Mouse (Mus musculus) stomach, embryonic 16.5 days (tissue): ENCODE measurements around the gene Slc40a1. TPM values are rescaled to one million over a fixed set of nuclear protein-coding genes. Genes with fewer than 3 reads are reported as not detected.

Experiments used
- ATAC-seq: fragments of 200-750 bp; cut with Nextera tagmentation; 2 replicates; pipeline ENCODE4 v1.8.0; 2017; ENCODE audit warnings: moderate number of reproducible peaks, moderate TSS enrichment; ENCODE audit not compliant: insufficient read depth, low FRiP score
- H3K27ac ChIP-seq: fragments of 300-500 bp; sonication (generic); 2 replicates; pipeline ENCODE4 v1.5.1; 2014; ENCODE audit warnings: low read length
- H3K27me3 ChIP-seq: fragments of 300-500 bp; sonication (generic); 2 replicates; pipeline ENCODE4 v1.6.1; 2014; ENCODE audit warnings: low read length, control low read depth, mixed read lengths; ENCODE audit not compliant: control insufficient read depth, insufficient read depth
- H3K36me3 ChIP-seq: fragments of 300-500 bp; sonication (generic); 2 replicates; pipeline ENCODE4 v1.6.1; 2014; ENCODE audit warnings: low read length; ENCODE audit not compliant: control insufficient read depth, insufficient read depth
- H3K4me1 ChIP-seq: fragments of 300-500 bp; sonication (generic); 2 replicates; pipeline ENCODE4 v1.6.1; 2014; ENCODE audit warnings: low read length, control low read depth, mixed read lengths; ENCODE audit not compliant: control insufficient read depth, insufficient read depth
- H3K4me2 ChIP-seq: fragments of 300-500 bp; sonication (generic); 2 replicates; pipeline ENCODE4 v1.6.1; 2014; ENCODE audit warnings: low read depth, low read length, mixed read lengths
- H3K4me3 ChIP-seq: fragments of 300-500 bp; sonication (generic); replicated peaks from 2 replicates; pipeline ENCODE4 v1.5.1; 2014; ENCODE audit warnings: mild to moderate bottlenecking, low read length
- H3K9ac ChIP-seq: fragments of 300-500 bp; sonication (generic); 2 replicates; pipeline ENCODE4 v1.6.1; 2014; ENCODE audit warnings: low read length
- H3K9me3 ChIP-seq: fragments of 300-500 bp; sonication (generic); replicated peaks from 2 replicates; pipeline ENCODE4 v1.6.1; 2016; ENCODE audit warnings: low read length, control low read depth; ENCODE audit not compliant: control insufficient read depth
- WGBS: fragments of 180-500 bp; shearing (Covaris S2); extraction: QIAGEN DNeasy Blood & Tissue Kit; methylation state at CpG from one replicate; pipeline ENCODE4 v1.1.7; 2014; 5-methylcytosine and 5-hydroxymethylcytosine counted together
- polyA plus RNA-seq: library from polyadenylated mRNA; unstranded; fragments of >200 nt; fragmentation: Nextera tagmentation; extraction: Ambion mirVana; gene quantifications from 2 replicates; pipeline ENCODE4 v1.2.1, GENCODE M21; 2015

The Slc40a1 gene
- polyA plus RNA-seq, 1 experiment from 2014 or later, result 142 TPM

DNA sequence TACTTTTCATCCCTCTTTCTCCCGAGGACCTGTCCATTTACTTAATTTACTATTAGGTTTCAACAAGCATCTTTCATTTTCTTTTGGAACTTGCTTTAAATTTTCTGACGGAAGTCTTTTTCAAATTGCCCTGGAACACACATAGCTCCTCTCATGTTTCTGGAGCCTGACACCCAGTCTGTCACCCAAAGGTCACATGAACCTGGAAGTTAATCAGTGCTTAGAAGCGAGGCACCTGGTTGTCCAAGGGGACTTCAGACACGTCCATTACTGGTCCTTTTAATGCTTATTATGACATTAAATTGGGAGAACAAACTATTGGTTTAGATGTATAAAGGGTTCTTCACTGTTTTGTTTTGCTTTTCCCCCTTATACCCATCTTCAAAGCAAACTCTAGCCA is 3.0 kb downstream of the Slc40a1 start:
- Histone ChIP-seq H3K4me1 (peaks cover 13% of the 10 kb centered on the region), H3K9ac (no peak overlapping the region), H3K27me3 (no peaks in the 10 kb centered on the region), H3K36me3 (peaks cover 5% of the 10 kb centered on the region; the same call in 1 of the 2 replicates), H3K27ac (no peak overlapping the region), H3K9me3 (no peaks in the 10 kb centered on the region), H3K4me3 (peak overlapping the region; percentile 68), H3K4me2 (peak overlapping the region; percentile 22; the same call in 1 of the 2 replicates)
- WGBS, result 62% methylated on average over 4 of the region's 4 CpGs
- ATAC-seq, result no peak

DNA sequence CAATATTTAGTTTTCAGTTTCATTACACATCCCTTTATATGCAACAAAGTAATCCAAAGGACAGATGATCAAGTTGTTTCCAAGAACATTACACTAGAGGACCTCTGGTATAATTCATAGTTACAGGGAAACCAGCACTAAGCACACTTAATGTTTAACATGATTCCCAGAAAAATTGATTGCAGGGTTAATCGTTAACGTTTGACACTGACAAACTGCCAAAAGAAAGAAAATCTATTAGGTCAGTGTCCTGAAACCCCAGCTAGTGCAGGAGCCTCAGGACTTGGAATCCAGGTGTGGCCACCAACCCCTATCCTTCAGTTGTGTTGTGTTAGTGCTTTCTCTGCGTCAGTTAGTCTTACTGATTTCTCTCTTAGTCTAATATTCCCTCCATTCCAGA is 5.6 kb downstream of the Slc40a1 start:
- Histone ChIP-seq H3K9ac (no peak overlapping the region), H3K9me3 (no peaks in the 10 kb centered on the region), H3K36me3 (peaks cover 5% of the 10 kb centered on the region; the same call in 1 of the 2 replicates), H3K27me3 (no peaks in the 10 kb centered on the region), H3K4me1 (peaks cover 6% of the 10 kb centered on the region; the same call in 1 of the 2 replicates), H3K4me2 (no peak overlapping the region), H3K4me3 (no peak overlapping the region), H3K27ac (no peak overlapping the region)
- ATAC-seq, result no peak
- 47% methylated on average over 3 of the region's 3 CpGs for WGBS

DNA sequence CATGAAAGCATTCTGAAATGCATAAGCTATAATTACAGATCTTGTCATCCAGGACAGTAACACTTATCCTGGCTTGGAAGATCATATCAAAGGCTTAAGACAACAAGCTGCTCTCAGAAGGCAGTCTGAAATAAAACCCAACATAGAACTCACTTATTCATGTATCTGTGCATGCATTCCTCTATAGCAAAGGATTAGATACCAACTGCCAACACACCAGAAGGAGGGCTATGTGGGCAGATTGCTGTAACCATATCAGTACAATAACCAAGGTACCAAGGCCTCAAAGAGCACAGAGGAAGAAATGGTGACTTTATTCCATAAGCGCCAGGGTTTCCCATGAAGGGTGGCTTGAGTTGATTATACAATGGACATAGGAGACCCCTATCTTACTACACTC is 6.6 kb downstream of the Slc40a1 start:
- no peak for ATAC-seq
- no peaks in the 10 kb centered on the region for H3K27me3 ChIP-seq

DNA sequence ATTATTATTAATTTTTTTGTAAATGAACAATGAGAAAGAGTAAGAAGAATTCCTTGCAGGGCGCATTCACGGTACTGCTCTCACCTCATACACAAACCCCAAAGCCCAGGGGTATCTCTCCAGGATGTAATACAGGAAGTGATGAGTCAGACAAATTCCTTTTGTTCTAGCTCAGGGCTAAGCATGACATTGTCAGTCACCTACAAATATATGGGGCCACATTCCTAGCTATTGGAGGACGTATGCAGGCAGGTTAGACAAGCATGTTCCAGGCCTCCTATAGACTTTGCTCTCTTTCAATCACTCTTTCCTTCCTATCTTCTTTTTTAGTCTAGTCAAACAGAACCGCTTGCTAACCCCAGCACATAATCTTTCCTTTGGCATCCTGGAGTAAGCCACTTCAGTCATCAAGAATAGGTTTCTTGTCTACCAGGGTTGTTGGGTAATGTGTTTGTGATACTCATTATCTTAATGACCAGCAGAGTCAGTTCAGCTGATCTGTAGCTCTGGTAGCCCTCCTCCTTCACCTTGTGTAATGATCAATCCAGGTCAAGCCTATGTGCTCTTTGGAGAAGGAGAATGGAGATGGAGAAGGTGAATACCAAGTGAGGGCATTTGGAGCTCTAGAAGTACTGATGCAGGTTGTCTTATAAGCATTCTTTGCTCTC is 9.1 kb downstream of the Slc40a1 start:
- H3K27ac ChIP-seq, result no peak overlapping the region
- H3K9me3 ChIP-seq, result no peaks in the 10 kb centered on the region
- 72% methylated on average over 4 of the region's 4 CpGs for WGBS
- no peak overlapping the region for H3K4me2 ChIP-seq
- ATAC-seq, result no peak
- H3K4me3 ChIP-seq, result no peak overlapping the region
- no peaks in the 10 kb centered on the region for H3K27me3 ChIP-seq
- no peak overlapping the region for H3K9ac ChIP-seq
- H3K4me1 ChIP-seq, result peaks cover 3% of the 10 kb centered on the region; the same call in 1 of the 2 replicates
- peaks cover 5% of the 10 kb centered on the region; the same call in 1 of the 2 replicates for H3K36me3 ChIP-seq

More for the DNA sequence above, 6.6 kb downstream of the Slc40a1 start:
- H3K4me1 ChIP-seq, result peaks cover 6% of the 10 kb centered on the region; the same call in 1 of the 2 replicates
- H3K27ac ChIP-seq, result no peak overlapping the region
- 95% methylated on average over 1 of the region's 1 CpGs for WGBS
- no peaks in the 10 kb centered on the region for H3K9me3 ChIP-seq
- no peak overlapping the region for H3K4me2 ChIP-seq
- no peak overlapping the region for H3K9ac ChIP-seq
- no peak overlapping the region for H3K4me3 ChIP-seq
- H3K36me3 ChIP-seq, result peaks cover 5% of the 10 kb centered on the region; the same call in 1 of the 2 replicates

DNA sequence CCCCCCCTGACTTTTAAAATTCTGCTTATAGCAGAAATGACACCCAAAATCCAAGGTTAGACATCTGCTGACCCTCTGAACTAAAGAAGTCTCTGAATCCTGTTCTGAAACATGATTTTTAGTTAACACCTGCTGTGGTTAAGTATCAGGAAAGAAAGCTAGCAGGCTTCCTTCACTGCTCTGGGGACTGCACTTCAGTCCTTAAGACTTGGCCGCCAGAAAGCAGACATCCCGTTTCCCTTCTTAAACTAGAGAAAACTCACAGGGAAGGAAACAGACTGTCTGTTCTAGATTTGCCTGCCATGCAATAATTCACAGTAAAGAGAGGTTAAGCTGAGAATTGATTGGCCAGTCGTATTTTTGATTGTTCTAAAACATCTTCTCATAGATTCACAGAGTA is 10.1 kb downstream of the Slc40a1 start:
- Histone ChIP-seq H3K9me3 (no peaks in the 10 kb centered on the region), H3K9ac (no peak overlapping the region), H3K27ac (no peak overlapping the region), H3K4me1 (peaks cover 3% of the 10 kb centered on the region; the same call in 1 of the 2 replicates), H3K27me3 (no peaks in the 10 kb centered on the region), H3K4me2 (no peak overlapping the region), H3K36me3 (peaks cover 5% of the 10 kb centered on the region; the same call in 1 of the 2 replicates), H3K4me3 (no peak overlapping the region)
- ATAC-seq, result no peak
- 69% methylated on average over 3 of the region's 3 CpGs for WGBS

DNA sequence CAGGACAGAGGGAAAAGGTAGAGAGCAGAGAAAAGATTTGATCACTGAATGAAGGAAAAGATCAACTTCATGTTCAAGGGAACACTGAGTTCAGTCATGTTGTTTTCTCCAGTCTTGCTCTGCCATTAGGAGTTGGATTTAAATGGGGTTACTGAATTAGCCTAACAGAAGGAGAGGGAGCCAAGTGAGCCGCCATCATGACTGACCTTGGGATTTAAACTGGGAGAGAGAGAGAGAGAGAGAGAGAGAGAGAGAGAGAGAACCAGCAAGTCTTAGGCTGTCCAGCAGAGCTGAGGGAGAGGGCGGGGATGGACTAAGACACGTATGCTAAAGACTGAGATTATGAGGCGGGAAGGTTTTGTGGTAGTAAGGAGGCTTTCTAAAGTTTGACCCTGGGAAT is 12.1 kb downstream of the Slc40a1 start:
- no peak overlapping the region for H3K27ac ChIP-seq
- ATAC-seq, result no peak
- peaks cover 5% of the 10 kb centered on the region; the same call in 1 of the 2 replicates for H3K36me3 ChIP-seq
- H3K9ac ChIP-seq, result no peak overlapping the region
- no peak overlapping the region for H3K4me3 ChIP-seq
- no peak overlapping the region for H3K4me2 ChIP-seq
- no peaks in the 10 kb centered on the region for H3K9me3 ChIP-seq
- 91% methylated on average over 4 of the region's 4 CpGs for WGBS
- no peaks in the 10 kb centered on the region for H3K27me3 ChIP-seq
- H3K4me1 ChIP-seq, result no peaks in the 10 kb centered on the region

DNA sequence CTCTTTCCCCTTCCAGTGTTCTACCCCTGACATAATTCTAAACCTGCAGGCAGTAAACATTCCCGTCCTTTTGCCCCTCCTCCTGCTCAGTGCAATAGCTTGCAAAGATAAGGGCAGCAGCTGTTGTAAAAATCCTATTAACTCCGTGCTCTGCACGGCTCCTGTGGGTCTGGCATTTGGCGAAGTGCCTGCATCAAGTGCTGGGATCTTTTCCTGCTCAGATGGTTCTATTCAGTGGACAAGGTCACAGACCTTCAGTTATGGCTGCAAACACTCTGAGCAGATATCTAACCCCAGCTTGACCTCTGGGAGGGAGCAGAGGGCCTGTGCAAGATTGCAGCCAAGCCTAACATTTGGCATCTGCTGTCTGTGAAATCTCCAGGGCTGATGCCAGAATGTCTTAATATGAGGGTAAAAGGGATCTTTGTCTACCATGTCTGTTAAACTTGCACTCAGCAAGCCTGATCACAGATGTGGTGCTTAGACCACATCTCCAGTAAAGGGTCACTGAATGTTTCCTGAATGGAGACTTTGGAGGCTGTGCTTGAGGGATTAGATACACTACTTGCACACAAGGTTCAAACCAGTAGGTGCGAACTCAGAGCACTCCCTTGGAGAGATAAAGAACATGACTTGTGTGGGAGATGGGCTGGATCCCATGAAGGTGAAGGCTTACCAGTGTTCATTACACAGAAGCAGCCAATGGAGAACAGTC is 21.1 kb downstream of the Slc40a1 start:
- no peak overlapping the region for H3K4me3 ChIP-seq
- no peak overlapping the region for H3K9ac ChIP-seq

DNA sequence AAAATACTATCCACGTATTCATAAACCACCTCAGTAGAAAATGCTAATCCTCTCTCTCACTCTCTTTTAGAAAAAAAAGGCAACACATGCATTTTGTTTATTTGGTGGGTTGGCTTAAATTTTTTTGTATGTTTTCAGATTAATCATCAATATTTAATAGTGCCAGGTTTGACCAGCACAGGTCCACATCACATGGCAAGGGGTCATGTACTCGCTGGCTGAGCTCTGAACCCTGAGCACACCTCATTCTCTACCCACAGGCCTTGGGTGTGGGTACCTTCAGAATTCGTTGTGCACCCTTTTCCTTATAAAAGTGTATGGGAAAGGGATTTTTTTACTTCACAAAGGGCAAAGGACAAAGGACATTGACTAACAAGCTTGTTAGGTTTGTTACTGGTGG is 22.2 kb downstream of the Slc40a1 start:
- WGBS, result 77% methylated on average over 3 of the region's 3 CpGs
- Histone ChIP-seq H3K4me2 (no peak overlapping the region), H3K36me3 (no peaks in the 10 kb centered on the region), H3K9me3 (no peaks in the 10 kb centered on the region), H3K27ac (no peak overlapping the region), H3K4me1 (peaks cover 7% of the 10 kb centered on the region), H3K9ac (no peak overlapping the region), H3K4me3 (no peak overlapping the region), H3K27me3 (no peaks in the 10 kb centered on the region)
- ATAC-seq, result no peak

More for the DNA sequence above, 21.1 kb downstream of the Slc40a1 start:
- H3K4me1 ChIP-seq, result peaks cover 7% of the 10 kb centered on the region
- 14% methylated on average over 5 of the region's 5 CpGs for WGBS
- no peaks in the 10 kb centered on the region for H3K36me3 ChIP-seq
- peak overlapping the region; percentile 7; the same call in 1 of the 2 replicates for H3K27ac ChIP-seq
- peak; percentile 91 for ATAC-seq
- H3K9me3 ChIP-seq, result no peaks in the 10 kb centered on the region
- no peaks in the 10 kb centered on the region for H3K27me3 ChIP-seq
- H3K4me2 ChIP-seq, result no peak overlapping the region

DNA sequence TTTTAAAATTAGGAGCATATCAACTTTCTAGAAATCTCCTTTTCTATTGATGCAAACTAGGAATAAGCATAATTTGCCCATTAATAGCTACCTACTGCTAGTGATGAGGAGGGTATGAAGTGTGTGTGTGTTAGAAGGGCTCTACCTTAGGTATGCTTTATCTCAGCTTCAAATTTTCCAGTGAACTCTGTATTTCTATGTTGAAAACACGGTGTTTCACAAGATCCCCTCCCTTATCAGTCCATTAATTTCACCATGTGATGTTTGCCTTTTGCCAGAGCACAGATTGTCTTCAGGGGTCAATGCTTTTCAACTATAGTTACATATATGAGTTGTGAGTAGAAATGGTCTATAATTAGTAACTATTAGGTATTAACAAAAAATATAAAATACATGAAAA is 28.3 kb downstream of the Slc40a1 start:
- no peak overlapping the region for H3K4me2 ChIP-seq
- WGBS, result 22% methylated on average over 1 of the region's 1 CpGs
- H3K4me1 ChIP-seq, result no peaks in the 10 kb centered on the region
- H3K9ac ChIP-seq, result no peak overlapping the region
- no peak overlapping the region for H3K27ac ChIP-seq
- no peaks in the 10 kb centered on the region for H3K27me3 ChIP-seq
- ATAC-seq, result no peak
- no peaks in the 10 kb centered on the region for H3K9me3 ChIP-seq
- H3K36me3 ChIP-seq, result no peaks in the 10 kb centered on the region
- H3K4me3 ChIP-seq, result no peak overlapping the region
